Mouse (Mus musculus): ENCODE data around the gene Gba. TPM values are rescaled to one million over a fixed set of nuclear protein-coding genes. Genes with fewer than 3 reads are reported as not detected.

The Gba gene
- total and polyA plus RNA-seq, 3 experiments: 49.1 to 55.0 TPM; not detected in 1

DNA sequence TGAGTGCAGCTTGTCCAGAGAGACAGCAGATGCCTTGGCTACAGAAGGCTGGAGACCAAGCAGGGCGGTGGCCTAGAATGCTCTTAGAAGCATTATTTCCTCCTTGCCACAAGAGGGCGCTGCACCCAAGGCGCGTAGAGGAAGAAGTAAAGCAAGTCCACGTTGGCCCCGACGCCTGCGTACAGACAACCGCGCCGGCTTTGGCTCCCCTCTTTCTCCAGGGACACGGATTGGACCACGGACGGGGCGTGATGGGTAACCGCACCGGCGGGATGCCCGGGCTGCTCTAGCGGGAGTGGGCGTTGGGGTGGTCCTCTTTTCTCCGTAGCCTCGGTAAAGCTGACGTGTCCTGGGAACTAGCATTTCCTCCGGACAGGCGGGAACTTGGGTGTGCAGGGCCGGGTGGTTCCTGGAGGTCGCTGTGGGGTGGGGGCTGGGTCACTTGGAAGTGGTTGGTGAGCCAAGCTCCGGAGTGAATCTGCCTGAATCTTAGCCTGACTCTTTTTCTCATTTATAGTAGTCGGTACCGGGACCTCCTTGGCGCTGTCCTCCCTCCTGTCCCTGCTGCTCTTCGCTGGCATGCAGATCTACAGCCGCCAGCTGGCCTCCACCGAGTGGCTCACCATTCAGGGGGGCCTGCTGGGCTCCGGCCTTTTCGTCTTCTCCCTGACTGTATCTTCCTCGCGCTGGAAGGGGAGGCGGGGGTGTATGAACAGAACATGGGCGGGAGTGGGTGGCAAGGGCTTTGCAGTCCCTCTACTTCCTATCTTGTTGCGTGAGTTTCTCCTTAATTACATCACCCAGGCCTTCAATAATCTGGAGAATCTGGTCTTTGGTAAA lies 43.8 kb downstream of the Gba start, which contains the start of gene Trim46 (continued):
- TF ChIP-seq POLR2AphosphoS2 (IDR thresholded peaks at IDR 0.05; ENCODE audit: low read length) (peak; percentile 91), SMC3 (IDR thresholded peaks at IDR 0.05; ENCODE audit: low read depth, low read length) (peak; percentile 22), MXI1 (IDR thresholded peaks at IDR 0.05; ENCODE audit: low read depth, low read length) (peak; percentile 84), NRF1 (IDR thresholded peaks at IDR 0.05; ENCODE audit: insufficient read depth, low read depth, low read length, poor library complexity, severe bottlenecking) (peak; percentile 84), POLR2AphosphoS5 (IDR thresholded peaks at IDR 0.05; ENCODE audit: borderline replicate concordance, low read depth, low read length) (no peak), RCOR1 (IDR thresholded peaks at IDR 0.05; ENCODE audit: low read depth, low read length) (peak; percentile 65; the same call in 1 of the 2 replicates), MEF2A (IDR thresholded peaks at IDR 0.05; ENCODE audit: extremely low read depth, insufficient replicate concordance, low read depth, low read length, poor library complexity, severe bottlenecking) (no peak), CTCF (IDR thresholded peaks at IDR 0.05 in 2 of 3, conservative IDR thresholded peaks at IDR 0.05 in 1 of 3; ENCODE audit: control insufficient read depth in 1 of 3, insufficient read depth in 1 of 3, low read depth in 2 of 3, low read length in 3 of 3, poor library complexity in 1 of 3, severe bottlenecking in 1 of 3) (peak; percentile 95 to 98 (median 98))

DNA sequence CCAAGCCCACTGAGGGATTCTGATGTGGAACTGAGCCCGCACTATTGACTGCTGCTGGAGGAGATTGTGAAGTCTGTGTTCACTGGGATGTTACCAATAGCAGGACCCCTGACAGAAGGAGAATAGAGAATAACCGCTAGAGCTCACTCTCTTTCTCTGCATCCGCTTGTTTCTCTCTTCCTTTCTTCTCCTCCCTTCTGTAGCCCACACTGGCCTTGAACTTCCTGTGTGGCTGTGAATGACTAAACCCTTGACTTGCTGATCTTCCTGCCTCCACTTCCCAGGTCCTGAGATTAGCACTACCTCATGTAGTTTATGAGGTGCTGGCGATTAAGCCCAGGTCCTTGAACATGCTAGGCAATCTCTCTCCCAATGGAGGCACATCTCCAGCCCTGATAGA lies 44.7 kb downstream of the Gba start:
- Histone ChIP-seq H3K27ac (ENCODE audit: control insufficient read depth, low read depth, low read length) (peak overlapping the region; percentile 98), H3K36me3 (ENCODE audit: control insufficient read depth in 1 of 2, insufficient read depth in 2 of 2, low read length in 2 of 2) (peaks cover 7 to 25% of the 10 kb centered on the region in 2 experiments; a peak in 3 of 4 replicates), H3K79me2 (ENCODE audit: control insufficient read depth, insufficient read depth, low read length, poor library complexity) (peaks cover 17% of the 10 kb centered on the region), H3K9me3 (replicated peaks; ENCODE audit: insufficient read depth, low read length) (no peaks in the 10 kb centered on the region), H3K4me3 (ENCODE audit: control insufficient read depth in 1 of 2, insufficient read depth in 1 of 2, low read depth in 2 of 2, low read length in 2 of 2) (peak overlapping the region; percentile 72 to 84), H3K9ac (ENCODE audit: control insufficient read depth, low read depth, low read length, poor library complexity, severe bottlenecking) (peak overlapping the region; percentile 99), H3K27me3 (ENCODE audit: control insufficient read depth in 1 of 2, insufficient read depth in 2 of 2, low read length in 2 of 2) (no peaks in the 10 kb centered on the region; a peak in 1 of 4 replicates), H3K4me1 (ENCODE audit: control insufficient read depth in 1 of 2, insufficient read depth in 2 of 2, low read length in 2 of 2) (peaks cover 17 to 28% of the 10 kb centered on the region in 2 experiments; a peak in 3 of 4 replicates)
- peak; percentile 39 for DNase-seq (ENCODE audit: low read depth, low spot score)
- TF ChIP-seq POLR2A (IDR thresholded peaks at IDR 0.05; ENCODE audit: control insufficient read depth in 1 of 2, insufficient read depth in 1 of 2, low read depth in 1 of 2, low read length in 2 of 2, poor library complexity in 1 of 2) (peak in 1 of 2 experiments; percentile 16; a peak in 1 of 4 replicates), POLR2AphosphoS5 (IDR thresholded peaks at IDR 0.05; ENCODE audit: borderline replicate concordance, low read depth, low read length) (no peak), MAZ (IDR thresholded peaks at IDR 0.05; ENCODE audit: low read depth, low read length) (no peak), ETS1 (IDR thresholded peaks at IDR 0.05; ENCODE audit: low read depth, low read length) (no peak), NRF1 (IDR thresholded peaks at IDR 0.05; ENCODE audit: insufficient read depth, low read depth, low read length, poor library complexity, severe bottlenecking) (no peak), GATA1 (IDR thresholded peaks at IDR 0.05; ENCODE audit: low read depth, low read length) (no peak), ZMIZ1 (IDR thresholded peaks at IDR 0.05; ENCODE audit: low read depth, low read length) (no peak), SMC3 (IDR thresholded peaks at IDR 0.05; ENCODE audit: low read depth, low read length) (no peak)

DNA sequence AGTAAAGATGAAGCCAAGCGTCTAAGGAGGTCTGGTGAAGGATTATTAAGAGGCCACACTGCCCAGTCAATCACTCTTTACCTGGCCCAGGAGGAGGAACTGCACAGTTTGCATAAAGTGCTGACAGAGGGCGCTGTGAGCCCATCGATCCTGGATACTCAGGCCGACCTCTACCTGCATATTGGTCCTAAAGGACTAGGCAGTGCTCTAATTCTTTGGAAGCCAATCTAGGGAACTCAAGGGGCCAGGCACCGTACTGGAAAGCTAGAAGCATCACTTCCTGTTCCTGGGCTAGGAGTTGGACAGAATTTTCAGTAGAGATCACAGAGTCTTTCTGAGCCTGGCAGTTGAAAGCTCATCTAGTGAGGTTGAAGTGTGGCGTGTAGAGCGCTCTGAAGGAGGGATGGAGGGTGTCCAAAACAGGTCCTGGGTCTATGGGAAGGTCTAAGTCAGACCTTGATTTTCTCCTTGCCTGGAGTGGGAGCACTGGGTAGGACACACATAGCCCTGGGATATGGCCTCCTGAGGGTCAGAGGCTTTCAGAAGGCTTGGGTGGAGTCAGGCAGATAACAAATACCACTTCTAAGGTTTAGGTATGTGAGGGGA lies 47.8 kb downstream of the Gba start:
- peak overlapping the region; percentile 11; the same call in 1 of the 2 replicates for H3K27ac ChIP-seq (ENCODE audit: control insufficient read depth, low read depth, low read length)
- peaks cover 15 to 34% of the 10 kb centered on the region in 2 experiments; a peak in 3 of 4 replicates for H3K4me1 ChIP-seq (ENCODE audit: control insufficient read depth in 1 of 2, insufficient read depth in 2 of 2, low read length in 2 of 2)

More for the DNA sequence above, 47.8 kb downstream of the Gba start:
- peak; percentile 76 for DNase-seq (ENCODE audit: low read depth, low spot score)
- H3K79me2 ChIP-seq (ENCODE audit: control insufficient read depth, insufficient read depth, low read length, poor library complexity): peaks cover 13% of the 10 kb centered on the region
- no peaks in the 10 kb centered on the region for H3K9me3 ChIP-seq (replicated peaks; ENCODE audit: insufficient read depth, low read length)
- TF ChIP-seq ZC3H11A (IDR thresholded peaks at IDR 0.05; ENCODE audit: low read depth, low read length) (peak; percentile 44; the same call in 1 of the 2 replicates), POLR2AphosphoS2 (IDR thresholded peaks at IDR 0.05; ENCODE audit: low read length) (peak; percentile 100), GATA1 (IDR thresholded peaks at IDR 0.05; ENCODE audit: low read depth, low read length) (no peak), SMC3 (IDR thresholded peaks at IDR 0.05; ENCODE audit: low read depth, low read length) (peak; percentile 46), CTCF (IDR thresholded peaks at IDR 0.05 in 2 of 3, conservative IDR thresholded peaks at IDR 0.05 in 1 of 3; ENCODE audit: control insufficient read depth in 1 of 3, insufficient read depth in 1 of 3, low read depth in 2 of 3, low read length in 3 of 3, poor library complexity in 1 of 3, severe bottlenecking in 1 of 3) (peak; percentile 71 to 85 (median 85)), POLR2A (IDR thresholded peaks at IDR 0.05; ENCODE audit: control insufficient read depth in 1 of 2, insufficient read depth in 1 of 2, low read depth in 1 of 2, low read length in 2 of 2, poor library complexity in 1 of 2) (peak; percentile 39 to 50; a peak in 2 of 4 replicates), MYB (IDR thresholded peaks at IDR 0.05; ENCODE audit: low read depth, low read length) (no peak), RAD21 (IDR thresholded peaks at IDR 0.05; ENCODE audit: low read depth, low read length) (peak; percentile 70), ZMIZ1 (IDR thresholded peaks at IDR 0.05; ENCODE audit: low read depth, low read length) (0 out of 2 replicates have a peak, but pooled peaks have one; percentile 15)
- H3K4me3 ChIP-seq (ENCODE audit: control insufficient read depth in 1 of 2, insufficient read depth in 1 of 2, low read depth in 2 of 2, low read length in 2 of 2): no peak overlapping the region
- H3K27me3 ChIP-seq (ENCODE audit: control insufficient read depth in 1 of 2, insufficient read depth in 2 of 2, low read length in 2 of 2): peaks cover 0 to 4% of the 10 kb centered on the region in 2 experiments; a peak in 3 of 4 replicates
- peak overlapping the region; percentile 15 for H3K9ac ChIP-seq (ENCODE audit: control insufficient read depth, low read depth, low read length, poor library complexity, severe bottlenecking)
- peaks cover 7 to 31% of the 10 kb centered on the region in 2 experiments; a peak in 3 of 4 replicates for H3K36me3 ChIP-seq (ENCODE audit: control insufficient read depth in 1 of 2, insufficient read depth in 2 of 2, low read length in 2 of 2)
